Mouse (Mus musculus) neutrophil, adult 83 days (primary cell): Measurements from ENCODE around the gene Slc39a10. TPM values are rescaled to one million over a fixed set of nuclear protein-coding genes. Genes with fewer than 3 reads are reported as not detected.

Experiments
- total RNA-seq, 2 experiments: library from RNA; stranded (reverse); gene quantifications; one replicate each; pipeline ENCODE4 v1.2.4; 2023

The Slc39a10 gene
- 1 to 10 TPM; 6.6 to 7.3 TPM for total RNA-seq

DNA sequence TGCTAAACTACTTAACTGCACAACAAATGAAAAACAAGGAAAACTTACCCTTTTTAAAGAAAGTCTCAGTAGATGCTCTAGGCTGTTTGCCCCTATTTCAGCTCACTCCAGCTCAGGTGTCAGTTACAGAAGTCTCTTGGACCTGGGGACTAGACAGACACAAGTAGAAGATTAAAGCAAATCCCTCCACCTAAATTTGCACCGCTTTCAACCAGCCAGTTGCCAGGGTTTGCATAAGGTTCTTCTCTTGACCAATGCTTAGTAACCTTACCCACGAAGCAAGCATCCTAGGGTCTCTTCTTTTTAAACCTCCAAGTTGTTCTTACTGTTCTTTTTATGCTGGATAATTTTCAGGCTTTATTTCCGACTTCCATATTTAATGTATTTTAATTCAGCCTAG is at the start of gene Slc39a10:
Slc39a10 (minus strand) TSS at position 101 of the 400 bp plus-strand sequence.

